Mouse (Mus musculus) kidney, postnatal 0 days (tissue): ENCODE results near the gene Coa3. TPM values are rescaled to one million over a fixed set of nuclear protein-coding genes. Genes with fewer than 3 reads are reported as not detected.
A peak's percentile ranks its signal among the peaks of the same experiment; 100 is the strongest.

Experiments used
- ATAC-seq: fragments of 200-750 bp; cut with Nextera tagmentation; replicated peaks from 2 replicates; pipeline ENCODE4 v1.8.0; 2017; ENCODE audit warnings: low read depth, moderate number of reproducible peaks, moderate TSS enrichment, moderate library complexity; ENCODE audit not compliant: low FRiP score
- DNase-seq: peaks from one replicate; pipeline ENCODE4 v3.0.0-alpha.2; 2016; ENCODE audit warnings: low spot score
- H3K27ac ChIP-seq: fragments of 300-500 bp; sonication (generic); 2 replicates; pipeline ENCODE4 v1.5.1; 2014; ENCODE audit warnings: mild to moderate bottlenecking
- H3K27me3 ChIP-seq: fragments of 300-500 bp; sonication (generic); 2 replicates; pipeline ENCODE4 v1.6.1; 2014; ENCODE audit warnings: low read length, mixed read lengths; ENCODE audit not compliant: insufficient read depth
- H3K36me3 ChIP-seq: fragments of 300-500 bp; sonication (generic); 2 replicates; pipeline ENCODE4 v1.6.1; 2014; ENCODE audit warnings: low read length, mixed read lengths; ENCODE audit not compliant: insufficient read depth
- H3K4me1 ChIP-seq: fragments of 300-500 bp; sonication (generic); replicated peaks from 2 replicates; pipeline ENCODE4 v1.6.1; 2014; ENCODE audit warnings: antibody characterized with exemption, low read length, mixed read lengths; ENCODE audit not compliant: insufficient read depth
- H3K4me2 ChIP-seq: fragments of 300-500 bp; sonication (generic); 2 replicates; pipeline ENCODE4 v1.6.1; 2014; ENCODE audit warnings: mild to moderate bottlenecking, low read length, moderate library complexity, mixed read lengths
- H3K4me3 ChIP-seq: fragments of 300-500 bp; sonication (generic); replicated peaks from 2 replicates; pipeline ENCODE4 v1.5.1; 2014; ENCODE audit warnings: low read depth, low read length
- H3K9ac ChIP-seq: fragments of 300-500 bp; sonication (generic); 2 replicates; pipeline ENCODE4 v1.6.1; 2014; ENCODE audit warnings: low read depth, low read length
- H3K9me3 ChIP-seq: fragments of 300-500 bp; sonication (generic); replicated peaks from 2 replicates; pipeline ENCODE4 v1.6.1; 2016; ENCODE audit warnings: low read length, inconsistent platforms, mixed read lengths
- CTCF ChIP-seq: IDR thresholded peaks from 2 replicates; pipeline ENCODE4 v1.5.1; 2016; ENCODE audit warnings: antibody characterized with exemption, low read depth, mild to moderate bottlenecking, moderate library complexity
- WGBS: fragments of 180-500 bp; shearing (Covaris S2); extraction: QIAGEN DNeasy Blood & Tissue Kit; methylation state at CpG from one replicate; pipeline ENCODE4 v1.1.7; 2014; 5-methylcytosine and 5-hydroxymethylcytosine counted together
- polyA plus RNA-seq: library from polyadenylated mRNA; unstranded; fragments of >200 nt; fragmentation: Nextera tagmentation; extraction: Ambion mirVana; gene quantifications from 2 replicates; pipeline ENCODE4 v1.2.1, GENCODE M21; 2015

Coa3 gene
- polyA plus RNA-seq, 1 experiment from 2014 or later: 209 TPM

GRCm38 (mm10) chr11:101230526-101230925 lies 48.4 kb downstream of the Coa3 start:
- ATAC-seq (no peak), DNase-seq (no peak)
- Histone ChIP-seq H3K4me3 (peak overlapping the region; percentile 19; the same call in 1 of the 2 replicates), H3K27me3 (no peaks in the 10 kb centered on the region), H3K9me3 (no peaks in the 10 kb centered on the region), H3K4me1 (peaks cover 32% of the 10 kb centered on the region), H3K9ac (peak overlapping the region; percentile 41; the same call in 1 of the 2 replicates), H3K4me2 (peak overlapping the region; percentile 55), H3K27ac (peak overlapping the region; percentile 97), H3K36me3 (no peaks in the 10 kb centered on the region)
- WGBS: 19% methylated on average over 5 of the region's 5 CpGs
- TF ChIP-seq CTCF: no peak

GRCm38 (mm10) chr11:101230061-101230511 lies 48.8 kb downstream of the Coa3 start:
- Histone ChIP-seq H3K27me3 (no peaks in the 10 kb centered on the region), H3K4me2 (peak overlapping the region; percentile 55), H3K4me1 (peaks cover 32% of the 10 kb centered on the region), H3K9me3 (no peaks in the 10 kb centered on the region), H3K27ac (peak overlapping the region; percentile 97), H3K4me3 (no peak overlapping the region), H3K9ac (no peak overlapping the region), H3K36me3 (no peaks in the 10 kb centered on the region)
- DNase-seq (peak; percentile 57), ATAC-seq (no peak)
- TF ChIP-seq CTCF: no peak
- 14% methylated on average over 2 of the region's 2 CpGs for WGBS

GRCm38 (mm10) chr11:101229361-101229900 lies 49.5 kb downstream of the Coa3 start:
- WGBS: 27% methylated on average over 8 of the region's 8 CpGs
- H3K9ac ChIP-seq: no peak overlapping the region
- no peak for DNase-seq
- H3K4me2 ChIP-seq: no peak overlapping the region
- ATAC-seq: no peak
- peak overlapping the region; percentile 97 for H3K27ac ChIP-seq
- H3K4me3 ChIP-seq: no peak overlapping the region
- peaks cover 32% of the 10 kb centered on the region for H3K4me1 ChIP-seq
- H3K36me3 ChIP-seq: no peaks in the 10 kb centered on the region
- H3K9me3 ChIP-seq: no peaks in the 10 kb centered on the region
- no peak for TF ChIP-seq CTCF
- no peaks in the 10 kb centered on the region for H3K27me3 ChIP-seq

Other genes with a start within 250 kb of the Coa3 start
- 26.5 and 28.0 TPM in 2 replicates for gene Naglu, start 209.1 kb downstream of the Coa3 start, polyA plus RNA-seq
- 0.13 and 0.42 TPM in 2 replicates for gene Hsd17b1, start 200.7 kb downstream of the Coa3 start, polyA plus RNA-seq
- 55.3 and 55.9 TPM in 2 replicates for gene Coasy, start 196.5 kb downstream of the Coa3 start, polyA plus RNA-seq
- 45.7 and 46.0 TPM in 2 replicates for gene Mlx, start 191.8 kb downstream of the Coa3 start, polyA plus RNA-seq
- gene Psmc3ip, start 183.7 kb downstream of the Coa3 start, polyA plus RNA-seq: 23.2 and 26.4 TPM in 2 replicates
- gene Retreg3, start 159.2 kb downstream of the Coa3 start, polyA plus RNA-seq: 23.2 and 23.7 TPM in 2 replicates
- gene Tubg1, start 159.2 kb downstream of the Coa3 start, polyA plus RNA-seq: 48.4 and 56.7 TPM in 2 replicates
- 4.3 and 4.9 TPM in 2 replicates for gene Tubg2, start 123.2 kb downstream of the Coa3 start, polyA plus RNA-seq
- gene Cntnap1, start 108.6 kb downstream of the Coa3 start, polyA plus RNA-seq: 0.75 and 0.78 TPM in 2 replicates
- 14.1 and 16.6 TPM in 2 replicates for gene Plekhh3, start 107.8 kb downstream of the Coa3 start, polyA plus RNA-seq
- gene Ccr10, start 103.7 kb downstream of the Coa3 start, polyA plus RNA-seq: 0.36 and 0.45 TPM in 2 replicates
- 18.6 and 20.3 TPM in 2 replicates for gene Ezh1, start 52.7 kb downstream of the Coa3 start, polyA plus RNA-seq
- gene Ramp2, start 33.1 kb downstream of the Coa3 start, polyA plus RNA-seq: 242 and 247 TPM in 2 replicates
- gene Vps25, start 25.4 kb downstream of the Coa3 start, polyA plus RNA-seq: 179 and 180 TPM in 2 replicates
- gene Wnk4, start 18.5 kb downstream of the Coa3 start, polyA plus RNA-seq: 47.0 and 48.8 TPM in 2 replicates
- 1.5 and 2.0 TPM in 2 replicates for gene Cntd1, start 102 bp downstream of the Coa3 start, polyA plus RNA-seq
- 156 and 165 TPM in 2 replicates for gene Becn1, start 23.2 kb upstream of the Coa3 start, polyA plus RNA-seq
- 102 and 104 TPM in 2 replicates for gene Psme3, start 37.1 kb upstream of the Coa3 start, polyA plus RNA-seq
- 0.37 and 0.58 TPM in 2 replicates for gene Aoc2, start 45.9 kb upstream of the Coa3 start, polyA plus RNA-seq
- gene Aoc3, start 51.5 kb upstream of the Coa3 start, polyA plus RNA-seq: 1.8 and 2.0 TPM in 2 replicates
- gene G6pc, start 88.4 kb upstream of the Coa3 start, polyA plus RNA-seq: 23.2 and 37.0 TPM in 2 replicates
- gene Aarsd1, start 138.5 kb upstream of the Coa3 start, polyA plus RNA-seq: 58.4 and 66.0 TPM in 2 replicates
- 4.0 and 4.5 TPM in 2 replicates for gene Gm27029, start 145.7 kb upstream of the Coa3 start, polyA plus RNA-seq
- 17.9 and 19.6 TPM in 2 replicates for gene Rundc1, start 146.0 kb upstream of the Coa3 start, polyA plus RNA-seq
- gene Ptges3l, start 146.2 kb upstream of the Coa3 start, polyA plus RNA-seq: 8.7 and 11.5 TPM in 2 replicates
- 396 and 448 TPM in 2 replicates for gene Rpl27, start 163.2 kb upstream of the Coa3 start, polyA plus RNA-seq
- 30.0 and 30.8 TPM in 2 replicates for gene Ifi35, start 169.3 kb upstream of the Coa3 start, polyA plus RNA-seq
- gene Rnd2, start 185.9 kb upstream of the Coa3 start, polyA plus RNA-seq: 10.3 and 11.1 TPM in 2 replicates
- 37.7 and 38.6 TPM in 2 replicates for gene Vat1, start 187.1 kb upstream of the Coa3 start, polyA plus RNA-seq